Mouse (Mus musculus) spleen, adult 2 months (tissue): Measurements from ENCODE around the gene Ttll8. TPM values are rescaled to one million over a fixed set of nuclear protein-coding genes. Genes with fewer than 3 reads are reported as not detected.

ENCODE experiments used
- DNase-seq, 2 experiments: peaks; one replicate each; pipeline versions ENCODE4 v3.0.0 to v3.0.0-alpha.2; 2012 to 2021; ENCODE audit warnings: low spot score in 2 of 2, low read depth in 1 of 2
- H3K27ac ChIP-seq: fragments of 200-500 bp; 2 replicates; pipeline ENCODE4 v1.5.1; 2012; ENCODE audit warnings: low read length, inconsistent platforms; ENCODE audit not compliant: insufficient read depth
- H3K27me3 ChIP-seq: fragments of 200-500 bp; 2 replicates; pipeline ENCODE4 v1.6.1; 2012; ENCODE audit warnings: mild to moderate bottlenecking, moderate library complexity, low read length, inconsistent platforms; ENCODE audit not compliant: control insufficient read depth, insufficient read depth
- H3K36me3 ChIP-seq: fragments of 200-500 bp; 2 replicates; pipeline ENCODE4 v1.6.1; 2012; ENCODE audit warnings: mild to moderate bottlenecking, low read length, inconsistent platforms; ENCODE audit not compliant: control insufficient read depth, insufficient read depth
- H3K4me1 ChIP-seq: fragments of 200-500 bp; 2 replicates; pipeline ENCODE4 v1.6.1; 2011; ENCODE audit warnings: inconsistent platforms; ENCODE audit not compliant: control insufficient read depth, insufficient read depth, insufficient read length
- H3K4me3 ChIP-seq: fragments of 200-500 bp; 2 replicates; pipeline ENCODE4 v1.5.1; 2011; ENCODE audit warnings: mild to moderate bottlenecking, inconsistent platforms; ENCODE audit not compliant: insufficient read depth, insufficient read length; ENCODE audit errors: extremely low read depth
- CTCF ChIP-seq: fragments of 200-500 bp; IDR thresholded peaks from 2 replicates; pipeline ENCODE4 v1.5.1; 2011; ENCODE audit warnings: mild to moderate bottlenecking, inconsistent platforms; ENCODE audit not compliant: insufficient read depth, insufficient read length, insufficient replicate concordance; ENCODE audit errors: extremely low read depth
- POLR2A ChIP-seq: fragments of 200-500 bp; IDR thresholded peaks from 2 replicates; pipeline ENCODE4 v1.6.1; 2011; ENCODE audit warnings: low read depth, low read length, inconsistent platforms
- WGBS: fragments of 180-500 bp; shearing (Covaris S2); methylation state at CpG from one replicate; pipeline ENCODE4 v1.1.7; 2018; 5-methylcytosine and 5-hydroxymethylcytosine counted together
- polyA plus RNA-seq: library from polyadenylated mRNA; depleted of rRNA; stranded (reverse); fragments of >200 nt; gene quantifications from 2 replicates; pipeline ENCODE4 v1.2.3, GENCODE M21; 2012

Gene Ttll8
- polyA plus RNA-seq, 1 experiment: not detected

DNA sequence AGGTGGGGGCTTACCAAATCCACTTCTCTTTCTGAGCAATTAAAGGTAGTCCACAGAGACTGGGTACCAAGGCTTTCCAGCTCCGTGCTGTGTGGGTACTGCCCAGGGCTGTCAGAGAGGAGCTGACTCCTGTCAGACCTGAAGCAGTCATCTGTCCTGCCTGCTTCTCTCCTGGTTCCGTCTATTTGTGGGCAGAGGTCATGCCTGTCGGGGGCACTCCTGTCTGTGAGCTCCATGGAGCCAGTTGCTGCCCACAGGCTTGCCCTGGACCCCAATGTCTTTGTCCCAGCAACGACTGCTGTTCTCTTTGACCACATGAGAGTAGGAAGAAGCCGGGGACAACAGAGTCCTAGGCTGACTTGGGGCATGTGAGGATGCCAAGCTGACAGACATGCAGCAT is 97.6 kb downstream of the Ttll8 start:
- H3K36me3 ChIP-seq: no peaks in the 10 kb centered on the region
- peaks cover 3% of the 10 kb centered on the region; the same call in 1 of the 2 replicates for H3K4me1 ChIP-seq
- H3K27me3 ChIP-seq: no peaks in the 10 kb centered on the region
- TF ChIP-seq CTCF: no peak
- no peak for TF ChIP-seq POLR2A
- no peak overlapping the region for H3K4me3 ChIP-seq
- no peak for DNase-seq
- 83% methylated on average over 5 of the region's 5 CpGs for WGBS
- no peak overlapping the region for H3K27ac ChIP-seq

DNA sequence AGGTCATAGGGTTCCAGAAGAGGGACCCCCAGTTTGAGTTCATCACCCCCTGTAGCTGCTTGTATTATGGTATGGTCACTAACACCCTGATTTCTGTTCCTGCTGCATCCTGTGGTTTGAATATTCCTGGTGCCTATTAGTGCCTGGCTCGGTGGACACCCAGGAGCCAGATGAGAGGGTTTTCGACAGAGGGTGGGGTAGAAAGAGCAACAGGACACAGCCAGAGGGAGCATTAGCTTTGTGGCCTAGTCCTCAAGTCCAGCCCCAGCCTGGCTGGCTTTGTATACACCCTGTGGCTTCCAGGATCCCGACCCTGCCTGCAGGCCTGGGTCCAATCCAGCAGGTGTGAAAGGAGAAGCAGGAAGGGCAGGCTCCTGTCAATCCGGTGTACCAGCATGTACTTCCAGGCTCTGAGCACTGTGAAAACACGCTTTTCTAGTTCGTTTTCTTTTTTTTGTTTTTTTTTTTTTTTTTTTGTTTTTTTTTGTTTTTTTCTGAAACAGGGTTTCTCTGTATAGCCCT is 98.3 kb downstream of the Ttll8 start:
- 79% methylated on average over 6 of the region's 6 CpGs for WGBS

DNA sequence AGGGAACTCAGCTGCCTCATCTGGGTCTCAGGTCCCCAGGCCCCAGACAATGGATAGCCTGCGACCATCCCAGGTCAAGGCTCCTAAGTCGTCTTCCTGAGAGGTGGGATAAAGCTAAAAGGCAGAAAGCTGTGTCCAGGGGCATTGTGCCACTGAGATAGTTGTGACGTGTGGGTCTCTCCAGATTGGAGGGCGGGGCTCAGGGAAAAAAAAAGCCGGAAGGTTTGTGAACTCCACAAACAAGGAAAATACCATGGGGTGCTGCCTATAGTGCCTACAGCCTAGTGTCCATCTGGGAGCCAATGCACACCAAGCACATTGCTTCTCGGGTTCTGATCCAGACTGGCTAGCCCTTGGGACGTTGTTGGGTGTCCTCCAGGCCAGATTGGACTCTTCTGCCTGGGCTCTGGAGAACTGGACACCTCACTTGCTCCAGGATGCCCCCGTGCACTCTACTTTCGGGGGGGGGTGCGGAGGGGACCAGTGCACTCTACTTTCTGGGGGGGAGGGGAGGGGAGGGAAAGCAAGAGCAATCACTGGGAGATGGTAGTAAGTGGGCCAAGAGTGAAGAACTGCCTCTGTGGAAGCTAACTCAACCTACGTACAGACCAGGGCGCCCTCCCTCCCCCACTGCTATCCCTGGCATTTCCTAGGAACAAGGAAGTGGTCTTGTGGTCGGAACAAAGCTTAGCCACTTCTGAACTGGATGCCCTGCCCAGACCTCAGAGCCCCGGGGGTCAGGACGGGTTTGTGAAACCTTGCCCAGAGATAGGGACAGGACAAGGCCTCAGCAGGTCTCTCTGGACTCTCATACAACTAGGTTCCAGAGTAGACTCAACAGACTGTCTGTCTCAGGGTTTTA is 99.0 kb downstream of the Ttll8 start:
- DNase-seq: no peak
- 63% methylated on average over 15 of the region's 15 CpGs for WGBS
- Histone ChIP-seq H3K27ac (no peak overlapping the region), H3K36me3 (no peaks in the 10 kb centered on the region), H3K27me3 (no peaks in the 10 kb centered on the region), H3K4me3 (no peak overlapping the region), H3K4me1 (no peaks in the 10 kb centered on the region; the same call in 1 of the 2 replicates)
- TF ChIP-seq POLR2A: no peak
- no peak for TF ChIP-seq CTCF

More for the DNA sequence above, 98.3 kb downstream of the Ttll8 start:
- H3K36me3 ChIP-seq: no peaks in the 10 kb centered on the region
- no peaks in the 10 kb centered on the region; the same call in 1 of the 2 replicates for H3K4me1 ChIP-seq
- DNase-seq: no peak
- H3K27ac ChIP-seq: no peak overlapping the region
- H3K27me3 ChIP-seq: no peaks in the 10 kb centered on the region
- no peak for TF ChIP-seq POLR2A
- TF ChIP-seq CTCF: no peak
- H3K4me3 ChIP-seq: no peak overlapping the region

DNA sequence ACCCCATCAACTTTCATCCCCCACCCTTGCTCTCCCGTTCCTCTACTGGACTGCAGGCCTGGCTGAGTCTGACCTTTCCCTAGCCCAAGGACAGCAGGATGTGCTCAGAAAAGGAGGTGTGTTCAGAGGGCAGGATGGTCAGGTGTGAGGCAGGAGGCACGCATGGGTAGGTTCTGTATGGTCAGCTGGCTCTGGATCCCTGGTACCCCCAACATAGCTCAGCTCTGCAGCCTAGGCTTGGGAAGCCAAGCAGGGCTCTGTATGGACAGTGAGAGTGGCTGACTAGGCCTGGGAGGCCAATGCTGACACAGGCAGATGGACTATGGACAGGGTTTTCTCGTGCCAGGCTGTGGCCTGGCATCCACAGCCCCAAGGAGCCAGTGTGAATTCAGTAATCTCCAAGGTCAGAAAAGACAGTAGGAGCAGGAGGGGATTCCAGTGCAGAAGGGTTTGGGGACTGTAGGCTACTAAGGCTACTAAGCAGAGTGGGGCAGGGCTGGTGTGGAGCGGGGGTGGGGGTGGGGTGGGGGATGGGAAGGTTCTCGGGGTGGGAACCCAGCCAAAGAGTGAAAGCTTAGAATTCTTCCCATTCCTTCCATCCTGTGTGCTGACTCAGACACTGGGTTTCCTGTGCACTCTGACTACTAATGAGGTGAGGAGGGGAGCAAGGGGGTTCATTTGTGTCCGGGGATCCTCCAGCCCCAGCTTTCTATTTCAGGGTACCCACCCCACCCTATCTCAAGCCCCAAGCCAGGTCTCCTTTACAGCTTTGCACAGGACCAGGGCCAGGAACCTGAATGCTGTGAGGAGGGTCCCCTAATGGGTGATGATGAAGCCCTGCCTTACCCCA is 99.9 kb downstream of the Ttll8 start:
- Histone ChIP-seq H3K4me3 (no peak overlapping the region), H3K27ac (no peak overlapping the region), H3K27me3 (no peaks in the 10 kb centered on the region), H3K36me3 (no peaks in the 10 kb centered on the region), H3K4me1 (no peaks in the 10 kb centered on the region; the same call in 1 of the 2 replicates)
- DNase-seq: no peak
- TF ChIP-seq CTCF (no peak), POLR2A (no peak)
- 51% methylated on average over 6 of the region's 6 CpGs for whole genome bisulfite sequencing

DNA sequence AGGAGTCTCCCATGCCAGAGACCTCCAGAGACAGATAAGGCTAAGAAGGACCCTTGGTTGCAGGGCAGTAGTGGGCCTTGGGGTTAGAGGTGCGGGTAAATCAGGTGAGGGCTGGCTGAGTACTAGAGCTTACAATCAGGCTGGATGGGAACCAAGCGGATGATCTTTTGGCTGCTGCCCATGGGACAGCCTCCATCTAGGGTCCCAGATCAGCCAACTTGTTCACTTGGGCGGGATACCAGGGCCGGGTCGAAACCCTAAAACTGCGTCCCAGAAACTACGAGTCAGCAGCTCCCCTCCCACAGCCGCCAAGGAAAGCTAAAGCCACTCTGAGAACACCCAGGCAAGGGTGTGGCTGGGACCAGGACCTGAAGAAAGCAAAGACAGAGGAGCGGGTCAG is 101.1 kb downstream of the Ttll8 start:
- no peaks in the 10 kb centered on the region; the same call in 1 of the 2 replicates for H3K4me1 ChIP-seq
- H3K4me3 ChIP-seq: no peak overlapping the region
- no peak overlapping the region for H3K27ac ChIP-seq
- TF ChIP-seq POLR2A (no peak), CTCF (no peak)
- H3K36me3 ChIP-seq: no peaks in the 10 kb centered on the region
- no peak for DNase-seq
- 92% methylated on average over 9 of the region's 9 CpGs for WGBS
- H3K27me3 ChIP-seq: no peaks in the 10 kb centered on the region

DNA sequence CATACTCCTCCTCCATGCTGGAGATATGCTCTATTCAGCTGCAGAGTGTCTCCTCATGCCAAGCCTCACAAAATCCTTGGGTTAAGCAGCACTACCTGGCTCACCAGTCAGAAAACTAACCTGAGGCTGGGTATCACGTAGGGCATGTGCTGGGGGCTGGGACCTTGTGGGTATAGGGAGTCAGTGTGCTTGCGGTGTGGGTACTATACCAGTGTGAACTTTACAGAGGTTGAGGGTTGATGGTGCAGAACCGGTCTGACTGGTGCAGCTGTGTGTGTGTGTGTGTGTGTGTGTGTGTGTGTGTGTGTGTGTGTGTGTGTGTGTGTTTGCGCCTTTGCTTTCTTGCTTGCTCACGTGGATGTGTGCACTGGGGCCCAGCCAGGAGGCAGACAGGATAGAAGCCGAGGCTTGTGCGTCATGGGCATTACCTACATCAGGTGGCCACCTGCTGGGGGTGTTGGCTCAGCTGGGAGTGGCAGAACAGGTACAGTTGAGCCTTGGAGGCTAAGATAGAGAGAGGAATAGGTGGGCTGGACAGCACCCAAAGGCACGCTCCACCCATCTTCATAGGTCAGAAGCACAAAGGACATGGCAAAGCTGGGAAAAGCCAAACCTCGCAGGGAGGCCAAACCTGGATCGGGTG is 102.6 kb downstream of the Ttll8 start:
- Histone ChIP-seq H3K27me3 (no peaks in the 10 kb centered on the region), H3K36me3 (no peaks in the 10 kb centered on the region), H3K27ac (no peak overlapping the region), H3K4me3 (no peak overlapping the region), H3K4me1 (no peaks in the 10 kb centered on the region; the same call in 1 of the 2 replicates)
- DNase-seq: no peak
- TF ChIP-seq POLR2A: no peak
- WGBS: 75% methylated on average over 9 of the region's 10 CpGs
